Mouse (Mus musculus) kidney, adult 2 months (tissue): ENCODE results near the gene Elmod1. TPM values are rescaled to one million over a fixed set of nuclear protein-coding genes. Genes with fewer than 3 reads are reported as not detected.

Experiments
- DNase-seq: peaks from one replicate; pipeline ENCODE4 v3.0.0; 2021
- H3K27ac ChIP-seq: fragments of 200-500 bp; 2 replicates; pipeline ENCODE4 v1.5.1; 2012; ENCODE audit warnings: low read depth, low read length, control low read depth, inconsistent platforms; ENCODE audit not compliant: insufficient read depth
- H3K27me3 ChIP-seq: fragments of 200-500 bp; replicated peaks from 2 replicates; pipeline ENCODE4 v1.6.1; 2012; ENCODE audit warnings: mild to moderate bottlenecking, moderate library complexity, low read length, inconsistent platforms; ENCODE audit not compliant: control insufficient read depth, insufficient read depth
- H3K36me3 ChIP-seq: fragments of 200-500 bp; 2 replicates; pipeline ENCODE4 v1.6.1; 2012; ENCODE audit warnings: mild to moderate bottlenecking, moderate library complexity, low read length, inconsistent platforms; ENCODE audit not compliant: control insufficient read depth, insufficient read depth
- H3K4me1 ChIP-seq: fragments of 200-500 bp; 2 replicates; pipeline ENCODE4 v1.6.1; 2011; ENCODE audit warnings: low read length; ENCODE audit not compliant: control insufficient read depth, insufficient read depth
- H3K4me3 ChIP-seq: fragments of 200-500 bp; 2 replicates; pipeline ENCODE4 v1.5.1; 2011; ENCODE audit warnings: mild to moderate bottlenecking, low read depth, low read length, control low read depth; ENCODE audit not compliant: insufficient read depth
- CTCF ChIP-seq: fragments of 200-500 bp; conservative IDR thresholded peaks from 2 replicates; pipeline ENCODE4 v1.5.1; 2011; ENCODE audit warnings: low read depth, mild to moderate bottlenecking, control low read depth, low read length, moderate library complexity, mixed read lengths; ENCODE audit not compliant: insufficient read depth, insufficient read length
- POLR2A ChIP-seq: fragments of 200-500 bp; IDR thresholded peaks from one replicate; pipeline ENCODE4 v1.6.1; 2011; ENCODE audit warnings: low read depth, low read length, control low read depth
- WGBS: fragments of 180-500 bp; shearing (Covaris S2); methylation state at CpG from one replicate; pipeline ENCODE4 v1.1.7; 2018; 5-methylcytosine and 5-hydroxymethylcytosine counted together
- polyA plus RNA-seq: library from polyadenylated mRNA; depleted of rRNA; stranded (reverse); fragments of >200 nt; gene quantifications from 2 replicates; pipeline ENCODE4 v1.2.3, GENCODE M21; 2012

Gene Elmod1
- polyA plus RNA-seq, 1 experiment, result 0.30 TPM

DNA sequence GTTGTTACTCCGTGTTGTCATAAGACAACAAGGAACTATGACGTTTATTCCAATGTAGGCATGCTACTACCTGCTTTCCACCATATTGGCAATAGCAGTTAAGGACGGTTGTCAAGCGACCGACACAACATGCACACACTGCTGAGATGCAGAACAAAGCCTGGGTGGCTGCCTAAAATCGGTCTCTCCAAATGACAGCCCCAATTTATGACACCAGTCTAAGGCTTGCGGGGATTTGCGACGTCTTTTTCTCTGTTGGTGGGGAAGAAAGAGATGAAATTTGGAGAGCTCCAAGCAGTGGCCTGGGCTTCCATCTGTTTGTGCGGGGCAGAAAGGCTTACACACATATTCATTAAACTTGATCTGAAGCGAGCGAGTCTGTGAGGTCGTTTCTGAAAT lies 1.2 kb downstream of the Elmod1 start:
- Histone ChIP-seq H3K4me3 (no peak overlapping the region), H3K27me3 (no peaks in the 10 kb centered on the region; the same call in 1 of the 2 replicates), H3K27ac (no peak overlapping the region), H3K36me3 (no peaks in the 10 kb centered on the region), H3K4me1 (no peaks in the 10 kb centered on the region)
- WGBS, result 23% methylated on average over 13 of the region's 13 CpGs
- TF ChIP-seq CTCF (no peak), POLR2A (no peak)
- DNase-seq, result no peak

- H3K36me3 ChIP-seq, result no peaks in the 10 kb centered on the region
- H3K4me3 ChIP-seq, result no peak overlapping the region
- TF ChIP-seq CTCF, result no peak
- no peak for TF ChIP-seq POLR2A
- H3K27me3 ChIP-seq, result no peaks in the 10 kb centered on the region; the same call in 1 of the 2 replicates
- no peak overlapping the region for H3K27ac ChIP-seq
- no peak for DNase-seq
- no peaks in the 10 kb centered on the region for H3K4me1 ChIP-seq
- WGBS, result 79% methylated on average over 5 of the region's 5 CpGs
These were observed 1.9 kb downstream of the Elmod1 start for GRCm38 (mm10) chr9:53973241-53973640.

DNA sequence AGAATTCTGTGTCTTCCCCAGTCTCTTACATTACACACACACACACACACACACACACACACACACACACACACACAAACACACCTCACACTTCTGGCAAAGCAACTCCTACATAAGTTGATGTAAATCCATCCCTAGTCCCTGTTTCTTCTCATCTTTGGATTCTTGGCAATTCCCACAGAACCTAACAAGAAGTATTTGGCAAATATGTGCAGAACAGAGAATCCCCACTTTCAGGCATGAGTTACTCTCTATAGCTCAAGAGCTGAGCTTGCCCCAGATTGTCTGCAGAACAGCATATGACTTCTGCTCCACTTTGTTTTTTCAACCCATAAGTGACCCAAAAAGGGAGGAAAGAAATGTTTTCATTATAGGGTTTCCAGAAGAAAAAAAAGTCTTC lies 2.7 kb downstream of the Elmod1 start:
- no peaks in the 10 kb centered on the region for H3K36me3 ChIP-seq
- TF ChIP-seq POLR2A (no peak), CTCF (no peak)

DNA sequence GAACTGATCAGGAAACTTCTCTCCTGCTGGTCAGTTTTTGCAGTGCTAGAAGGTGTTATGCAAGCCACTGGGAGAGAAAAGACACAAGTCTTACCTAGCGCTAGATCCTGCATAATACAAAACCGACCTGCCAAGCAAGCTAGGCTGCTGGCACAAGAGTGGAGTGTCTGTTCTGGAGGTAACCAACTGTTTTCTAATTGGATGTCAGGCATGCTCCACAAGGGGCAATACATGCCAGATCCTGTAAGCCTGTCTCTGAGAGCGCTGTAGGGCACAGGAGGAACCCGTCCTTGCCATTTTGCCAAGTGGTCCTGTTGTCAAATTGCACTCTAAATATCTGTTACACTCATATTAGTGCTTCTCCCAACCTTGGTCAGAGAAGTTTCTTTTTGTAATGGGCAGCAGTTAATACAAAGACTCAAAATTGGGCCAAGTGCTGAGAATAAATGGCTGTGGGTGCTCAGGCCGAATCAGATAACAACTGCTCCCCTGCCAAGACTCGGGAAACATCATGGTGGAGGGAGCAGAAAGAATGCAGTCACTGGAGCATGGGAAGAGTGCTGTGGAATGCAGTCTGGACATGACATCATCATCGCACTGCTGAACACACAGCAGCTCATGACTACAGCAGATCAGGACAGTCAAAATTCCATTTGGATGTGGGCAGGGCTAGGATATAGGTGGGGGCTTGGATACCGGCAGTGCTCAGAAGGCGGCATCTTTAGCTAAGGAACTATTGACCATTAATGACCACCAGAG lies 7.3 kb downstream of the Elmod1 start:
- no peak for TF ChIP-seq POLR2A
- TF ChIP-seq CTCF, result no peak
- Histone ChIP-seq H3K4me3 (no peak overlapping the region), H3K36me3 (no peaks in the 10 kb centered on the region), H3K27me3 (no peaks in the 10 kb centered on the region), H3K4me1 (no peaks in the 10 kb centered on the region), H3K27ac (no peak overlapping the region)
- DNase-seq, result no peak
- 53% methylated on average over 9 of the region's 9 CpGs for WGBS

More for the DNA sequence above, 2.7 kb downstream of the Elmod1 start:
- no peak overlapping the region for H3K4me3 ChIP-seq
- DNase-seq, result no peak
- H3K27me3 ChIP-seq, result no peaks in the 10 kb centered on the region; the same call in 1 of the 2 replicates
- H3K4me1 ChIP-seq, result no peaks in the 10 kb centered on the region
- H3K27ac ChIP-seq, result no peak overlapping the region

DNA sequence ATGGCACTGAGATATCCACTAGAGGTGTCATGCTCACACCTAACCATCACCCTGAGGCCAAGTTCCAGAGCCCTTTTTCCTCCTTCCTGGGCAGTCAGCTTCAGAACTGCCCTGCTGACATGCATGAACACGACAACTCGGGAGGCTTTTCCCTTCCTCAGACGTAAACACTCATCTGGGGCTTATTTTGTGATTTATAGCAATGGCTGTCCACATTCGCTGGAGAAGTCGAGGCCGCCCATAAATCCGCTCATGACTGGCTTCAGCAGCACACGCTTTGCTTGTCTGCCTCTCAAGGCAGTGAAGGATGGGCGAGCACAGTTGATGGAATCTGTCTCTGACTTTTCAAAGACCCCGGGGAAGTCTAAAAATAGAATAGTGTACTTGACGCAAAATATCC lies 18.1 kb downstream of the Elmod1 start:
- DNase-seq, result no peak
- TF ChIP-seq CTCF, result no peak
- TF ChIP-seq POLR2A, result no peak
- Histone ChIP-seq H3K4me3 (no peak overlapping the region), H3K36me3 (no peaks in the 10 kb centered on the region), H3K4me1 (no peaks in the 10 kb centered on the region), H3K27me3 (no peaks in the 10 kb centered on the region), H3K27ac (no peak overlapping the region)
- WGBS, result 21% methylated on average over 11 of the region's 11 CpGs

DNA sequence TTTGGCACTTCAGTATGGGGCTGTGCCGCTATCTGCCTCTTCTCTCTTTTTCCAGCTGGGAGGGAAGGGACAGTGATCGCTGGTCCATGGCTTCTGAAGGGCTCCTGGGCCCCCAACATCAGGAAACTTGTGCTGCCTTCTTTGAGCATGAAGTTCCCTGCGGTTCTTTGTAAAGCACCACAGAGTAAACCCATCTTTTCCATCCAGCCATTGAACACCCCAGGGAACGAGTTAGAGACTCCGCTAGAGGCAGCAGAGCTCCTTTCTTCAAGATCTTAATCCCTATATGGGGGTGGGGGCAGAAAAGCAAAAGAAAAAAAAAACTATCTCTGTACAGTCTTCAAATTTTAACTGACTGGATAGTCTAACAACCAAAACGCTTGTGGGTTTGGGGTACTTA lies 20.2 kb downstream of the Elmod1 start:
- Histone ChIP-seq H3K4me3 (no peak overlapping the region), H3K4me1 (no peaks in the 10 kb centered on the region), H3K27me3 (no peaks in the 10 kb centered on the region), H3K27ac (no peak overlapping the region), H3K36me3 (no peaks in the 10 kb centered on the region)
- TF ChIP-seq POLR2A (no peak), CTCF (no peak)
- WGBS, result 37% methylated on average over 6 of the region's 6 CpGs
- DNase-seq, result no peak

GRCm38 (mm10) chr9:53947463-53947862 lies 27.6 kb downstream of the Elmod1 start:
- Histone ChIP-seq H3K27ac (no peak overlapping the region), H3K27me3 (no peaks in the 10 kb centered on the region), H3K4me3 (no peak overlapping the region), H3K36me3 (no peaks in the 10 kb centered on the region), H3K4me1 (no peaks in the 10 kb centered on the region)
- 89% methylated on average over 2 of the region's 2 CpGs for WGBS
- DNase-seq, result no peak
- TF ChIP-seq POLR2A (no peak), CTCF (no peak)
